Mouse (Mus musculus): ENCODE measurements around the gene Mgarp.
"Not testable (repeated sequence)": the region's sequence is repeated elsewhere in the genome, so short reads cannot be mapped to it uniquely, and the experiment has no call there.

Gene Mgarp

GRCm38 (mm10) chr3:51364703-51365516, 31.6 kb downstream of the Mgarp start:
- peak; percentile 62 to 68 for DNase-seq

DNA sequence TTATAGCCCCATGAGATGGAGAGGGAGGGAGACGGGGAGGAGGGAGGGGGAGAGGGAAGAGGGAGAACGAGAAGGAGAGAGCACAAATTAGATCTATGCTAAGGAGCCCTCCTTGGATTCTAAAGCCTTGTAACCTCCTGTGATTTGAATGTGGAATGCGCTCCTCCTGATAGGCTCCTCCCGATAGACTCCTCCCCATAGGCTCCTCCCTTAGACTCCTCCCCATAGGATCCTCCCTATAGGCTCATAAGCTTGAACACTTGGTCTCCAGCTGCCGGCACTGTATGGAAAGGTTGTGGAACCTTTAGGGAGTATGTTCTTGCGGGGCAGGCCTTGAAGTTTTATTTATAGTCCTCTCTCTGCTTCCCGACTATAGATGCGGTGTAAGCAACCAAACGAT, 35.5 kb downstream of the Mgarp start:
- DNase-seq, result no peak

DNA sequence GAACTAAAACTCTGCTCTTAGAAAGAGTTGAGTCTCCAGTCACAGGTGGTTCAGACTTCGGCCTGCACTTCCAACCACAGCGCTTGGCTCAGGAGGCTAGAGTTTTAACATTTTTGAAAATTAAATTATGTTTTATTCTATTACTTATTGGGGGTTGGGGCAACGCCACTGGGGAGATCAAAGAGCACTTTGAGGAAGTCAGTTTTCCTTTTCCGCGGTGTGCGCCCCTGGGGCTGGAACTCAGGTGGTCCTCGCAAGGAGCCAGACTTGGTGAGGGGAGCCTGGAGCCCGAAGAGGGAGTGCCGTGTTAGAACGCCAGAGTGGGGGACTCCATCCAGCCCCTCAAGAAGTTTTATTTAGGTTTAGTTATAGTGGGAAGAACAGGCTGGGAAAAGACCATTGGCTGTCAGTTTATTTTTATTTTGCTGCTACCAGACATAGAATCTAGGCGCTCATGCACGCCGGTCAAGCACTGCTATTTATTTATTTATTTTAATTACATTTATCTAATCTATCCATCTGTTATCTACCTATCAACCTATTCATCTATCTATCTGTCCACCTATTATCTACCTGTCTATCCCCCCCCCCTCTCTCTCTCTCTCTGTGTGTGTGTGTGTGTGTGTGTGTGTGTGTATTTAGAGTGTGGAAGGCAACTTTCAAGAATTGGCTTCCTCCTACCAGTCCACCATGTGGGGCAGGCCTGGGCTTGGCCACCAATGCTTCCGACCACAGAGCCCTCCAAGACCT, 36.8 kb downstream of the Mgarp start:
- DNase-seq, result peak in 1 of 2 experiments; percentile 15

DNA sequence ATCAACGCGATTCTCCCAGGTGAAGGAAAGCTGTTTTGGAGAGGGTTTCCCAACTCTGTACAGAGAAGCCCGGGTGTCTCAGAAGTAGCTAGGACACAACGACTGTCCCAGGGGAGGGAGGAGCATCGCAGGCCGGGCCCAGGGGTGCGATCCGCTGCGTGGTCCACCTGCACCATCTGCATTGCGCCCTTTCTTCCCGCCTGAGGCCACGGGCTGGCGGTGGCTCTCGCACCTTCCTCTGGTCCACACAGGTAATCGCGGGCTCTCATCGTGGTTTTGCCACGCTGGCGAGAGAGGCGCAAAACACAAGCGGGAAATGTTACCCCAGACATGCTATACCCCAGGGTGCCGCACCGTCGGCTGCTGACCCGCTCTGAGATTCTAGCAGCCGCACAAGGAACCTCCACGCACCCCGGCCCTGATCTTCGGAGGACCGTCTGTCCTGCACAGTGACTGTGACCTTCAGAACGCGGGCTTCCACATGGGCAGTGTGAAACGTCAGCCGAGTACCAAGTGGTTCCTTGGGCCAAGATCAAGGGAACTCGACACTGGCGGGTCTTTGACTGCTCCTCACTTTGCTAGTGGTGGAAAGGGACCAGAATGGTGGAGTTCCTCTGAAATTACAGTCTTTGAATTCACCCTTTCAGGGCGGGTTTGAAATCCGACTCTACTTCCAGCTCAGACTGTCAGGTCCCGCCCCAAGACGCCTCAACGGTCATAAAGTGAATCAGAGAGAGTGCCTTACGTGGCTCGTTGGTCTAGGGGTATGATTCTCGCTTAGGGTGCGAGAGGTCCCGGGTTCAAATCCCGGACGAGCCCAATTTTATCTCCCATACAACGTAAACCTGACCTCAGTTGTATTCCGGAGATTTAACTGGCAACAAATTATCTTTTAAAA, 37.6 kb downstream of the Mgarp start:
- peak; percentile 73 to 82 for DNase-seq

GRCm38 (mm10) chr3:51358181-51358580, 38.4 kb downstream of the Mgarp start:
- DNase-seq, result peak; percentile 70 to 84

GRCm38 (mm10) chr3:51357624-51358023, 38.9 kb downstream of the Mgarp start:
- no peak for DNase-seq

DNA sequence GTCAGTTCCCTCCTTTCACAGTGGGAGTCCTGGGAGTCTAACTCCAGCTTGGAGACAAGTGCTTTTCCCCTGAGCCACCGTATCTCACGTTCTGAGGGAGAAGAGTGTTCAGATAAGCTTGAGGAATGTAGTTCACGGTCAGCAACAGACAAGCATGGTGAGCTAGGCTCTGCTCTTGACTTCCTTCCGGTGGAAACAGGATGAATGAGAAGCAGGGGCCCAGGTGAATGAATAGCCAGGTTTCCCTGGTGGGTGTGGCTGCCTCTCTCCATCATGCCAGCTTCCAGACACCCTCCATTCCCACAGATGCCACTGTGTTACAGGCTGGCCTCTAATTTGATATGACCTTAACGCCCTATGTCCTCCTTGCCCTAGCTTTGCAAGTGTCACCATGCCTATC, 39.5 kb downstream of the Mgarp start:
- no peak for DNase-seq

GRCm38 (mm10) chr3:51354956-51355355, 41.6 kb downstream of the Mgarp start:
- not testable (repeated sequence) for DNase-seq

- DNase-seq, result no peak
Observed at GRCm38 (mm10) chr3:51354034-51354427, 42.5 kb downstream of the Mgarp start.

GRCm38 (mm10) chr3:51353325-51354033, 43.1 kb downstream of the Mgarp start:
- peak; percentile 22 to 73 for DNase-seq

- DNase-seq, result no peak
Observed at GRCm38 (mm10) chr3:51350806-51351205, 45.7 kb downstream of the Mgarp start.

- DNase-seq, result no peak
Observed at GRCm38 (mm10) chr3:51348646-51349238, 47.8 kb downstream of the Mgarp start.

DNA sequence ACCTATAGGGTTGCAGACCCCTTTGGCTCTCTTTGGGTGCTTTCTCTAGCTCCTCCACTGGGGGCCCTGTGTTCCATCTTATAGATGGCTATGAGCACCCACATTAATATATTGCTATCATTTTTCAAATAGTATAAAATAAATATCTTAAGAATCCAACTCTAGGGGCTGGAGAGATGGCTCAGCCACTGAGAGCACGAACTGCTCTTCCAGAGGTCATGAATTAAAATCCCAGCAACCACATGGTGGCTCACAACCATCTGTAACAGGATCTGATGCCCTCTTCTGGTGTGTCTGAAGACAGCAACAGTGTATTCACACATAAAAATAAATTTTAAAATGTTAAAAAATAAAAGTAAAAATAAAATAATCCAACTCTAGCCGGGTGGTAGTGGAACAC, 51.5 kb downstream of the Mgarp start:
- not testable (repeated sequence) for DNase-seq

DNA sequence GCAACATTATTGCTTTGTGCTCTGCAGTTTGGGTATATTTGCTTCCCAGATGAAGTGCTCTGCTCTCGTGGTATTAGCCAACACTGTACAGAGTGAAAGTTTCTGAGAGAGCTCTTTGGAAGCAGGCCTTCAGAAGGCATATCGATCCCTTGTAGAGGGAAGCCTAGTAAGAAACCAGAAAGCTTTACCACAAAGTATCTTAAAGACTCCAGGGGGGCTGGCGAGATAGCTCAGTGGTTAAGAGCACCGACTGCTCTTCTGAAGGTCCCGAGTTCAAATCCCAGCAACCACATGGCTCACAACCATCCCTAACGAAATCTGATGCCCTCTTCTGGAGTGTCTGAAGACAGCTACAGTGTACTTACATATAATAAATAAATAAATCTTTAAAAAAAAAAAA, 52.4 kb downstream of the Mgarp start:
- not testable (repeated sequence) for DNase-seq

DNA sequence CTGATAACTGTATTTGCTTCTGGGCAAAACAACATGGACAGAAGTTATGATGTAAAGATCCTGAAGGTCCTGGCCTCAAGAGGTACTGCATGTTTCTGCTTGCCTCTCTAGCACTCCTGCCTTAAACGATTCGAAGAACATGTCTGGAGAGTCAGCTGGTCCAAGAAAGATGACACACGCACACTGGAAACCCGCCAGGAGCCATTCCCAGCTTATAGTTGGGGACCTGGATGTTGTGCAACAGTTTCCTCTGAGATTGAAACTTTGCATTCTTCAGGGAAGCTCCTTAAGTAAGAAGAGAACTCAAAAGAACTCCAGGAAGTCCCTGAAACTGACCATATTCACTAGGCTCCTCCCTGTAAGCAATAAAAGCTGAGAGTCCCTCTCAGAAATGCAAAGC, 53.3 kb downstream of the Mgarp start:
- no peak for DNase-seq

DNA sequence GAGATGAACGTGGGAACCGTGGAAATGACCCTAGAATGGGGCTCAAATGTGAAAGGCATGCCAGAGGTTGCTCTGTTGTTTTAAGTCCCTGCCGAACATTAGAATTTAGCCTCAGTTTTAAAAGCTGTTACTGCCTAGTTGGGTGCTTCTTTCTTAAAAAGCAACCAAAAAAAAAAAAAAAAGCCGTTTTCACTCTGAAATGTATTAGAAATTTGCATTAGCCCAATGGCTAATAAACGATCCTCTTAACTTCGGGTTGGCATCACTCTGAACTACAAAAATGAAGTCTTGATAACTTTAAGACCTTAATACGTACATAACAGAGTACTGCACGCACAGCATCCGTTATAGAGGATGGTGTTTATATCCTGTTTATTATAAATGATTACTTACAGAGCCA, 54.4 kb downstream of the Mgarp start:
- DNase-seq, result no peak

DNA sequence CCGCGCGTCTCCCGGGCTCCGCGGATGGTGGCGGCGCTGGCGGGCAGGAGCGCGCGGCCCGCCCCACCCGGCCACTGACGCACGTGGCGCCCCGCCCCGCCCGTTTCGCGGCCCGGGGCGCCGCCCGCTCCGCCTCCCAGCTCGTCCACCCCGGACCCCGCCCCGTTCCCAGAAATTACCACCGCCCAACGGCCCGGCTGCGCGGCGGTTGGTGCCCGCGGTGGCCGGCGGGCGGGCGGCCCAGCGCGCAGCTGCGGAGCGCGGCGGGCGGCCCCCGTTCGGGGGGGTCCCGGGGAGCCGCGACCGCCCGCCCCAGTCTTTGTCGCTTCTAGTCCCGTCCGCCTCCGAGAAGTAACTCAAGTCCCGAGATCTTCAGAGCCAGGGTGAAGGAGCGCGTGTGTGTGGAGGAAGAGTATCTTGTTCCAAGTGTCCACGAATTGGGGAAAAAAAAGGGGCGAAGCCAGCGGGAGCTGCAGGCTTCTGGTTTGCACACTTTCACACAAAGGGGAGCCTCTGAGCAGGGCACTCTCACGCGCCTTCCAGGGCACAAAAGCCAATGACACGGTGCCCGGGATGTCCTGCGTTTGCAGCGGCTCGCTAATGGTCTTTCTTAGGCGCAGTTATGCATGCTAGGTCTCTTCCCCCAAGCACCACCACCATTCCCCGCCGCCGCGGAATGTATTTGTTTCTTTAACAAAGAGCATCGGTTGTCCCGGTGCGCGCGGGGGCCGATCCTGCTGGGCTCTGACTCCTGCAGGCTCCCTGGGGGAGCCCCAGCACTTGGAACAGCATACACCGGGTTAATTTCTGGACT, 55.1 kb downstream of the Mgarp start:
- peak; percentile 81 to 84 for DNase-seq

DNA sequence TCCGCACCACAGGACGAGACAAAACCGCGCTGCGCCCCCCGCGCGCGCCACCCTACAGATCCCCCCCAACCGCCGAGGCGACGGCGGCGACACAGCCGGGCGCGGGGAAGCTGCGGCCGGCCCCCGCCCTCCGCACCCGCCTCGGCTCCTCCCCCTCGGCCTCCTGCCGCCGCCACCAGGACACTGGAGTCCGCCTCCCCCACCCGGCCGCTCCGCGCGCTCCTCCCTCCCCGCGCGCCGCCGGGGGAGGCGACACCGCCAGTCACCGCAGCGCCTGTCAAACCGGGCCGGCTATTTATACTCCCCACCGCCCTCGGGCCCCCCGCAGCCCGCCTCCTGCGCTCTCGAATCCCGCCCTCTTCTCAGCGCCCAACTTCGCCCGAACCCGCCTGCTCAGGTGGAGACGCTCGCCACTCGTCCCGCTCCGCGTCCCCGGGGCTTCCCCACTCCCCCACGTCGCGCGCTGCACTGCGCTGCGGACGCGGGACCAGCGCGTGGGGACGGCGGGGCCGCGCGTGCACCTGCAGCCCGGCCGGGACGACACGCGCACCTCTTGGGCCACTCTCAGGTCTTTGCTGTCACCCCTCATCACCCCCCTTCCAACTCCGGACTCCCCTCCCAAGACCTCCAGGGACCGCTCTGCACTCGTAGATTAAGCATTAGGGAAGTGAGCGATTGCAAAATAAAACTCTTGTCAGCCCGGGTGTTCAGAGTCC, 55.8 kb downstream of the Mgarp start, which contains the start of gene Elf2:
Elf2 (minus strand) TSS at position 112 of the 716 bp plus-strand sequence.
- DNase-seq, result peak; percentile 84 to 85

DNA sequence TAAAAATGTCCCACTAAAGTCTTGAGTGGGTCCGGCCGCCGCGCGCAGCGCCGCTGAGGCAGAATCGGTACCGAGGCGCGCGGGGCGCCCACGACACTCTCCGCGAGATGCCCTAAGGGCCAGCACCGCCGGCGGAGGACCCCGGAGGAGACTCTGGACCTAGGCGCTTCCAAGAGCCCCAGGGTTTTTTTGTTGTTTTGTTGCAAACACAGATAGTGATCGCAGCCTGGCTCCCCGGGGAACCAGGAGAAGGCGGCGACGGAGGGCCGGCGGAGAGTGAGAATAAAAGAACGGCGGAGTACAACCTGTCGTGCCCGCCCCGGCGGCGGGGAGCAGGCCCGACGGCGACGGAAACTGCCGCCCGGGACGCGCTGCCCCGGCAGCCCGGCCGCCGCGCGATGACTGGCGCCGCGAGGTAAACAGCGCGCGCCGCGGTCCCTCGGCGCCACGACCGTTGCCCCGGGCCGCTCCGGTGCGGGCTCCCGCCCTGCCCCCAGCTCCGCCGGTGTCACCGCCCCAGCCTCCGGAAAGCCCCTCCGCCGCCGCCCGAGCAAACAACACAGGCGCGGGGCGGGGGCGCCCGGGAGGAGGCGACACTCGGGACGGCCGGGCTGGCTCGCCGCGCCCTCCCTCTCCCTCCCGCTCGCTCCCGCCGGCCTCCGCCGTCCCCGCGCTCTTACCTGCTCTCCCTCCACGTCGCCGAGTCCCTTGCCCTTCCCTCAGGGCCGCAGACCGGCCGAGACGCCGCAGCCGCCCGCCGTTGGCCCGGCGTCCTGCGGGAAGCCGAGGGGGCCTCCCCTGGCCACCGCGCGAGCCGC, 56.6 kb downstream of the Mgarp start:
- peak; percentile 55 to 70 for DNase-seq

Data from spleen, adult 18-20 months (tissue).